Mouse (Mus musculus): Measurements from ENCODE around the gene 9130204L05Rik.

Gene 9130204L05Rik

GRCm38 (mm10) chr3:91090703-91091102 is at the start of gene 9130204L05Rik:
Gene 9130204L05Rik, minus strand, starts transcription at chr3:91090803.
- no peak for DNase-seq (ENCODE audit: low read depth, low spot score)

GRCm38 (mm10) chr3:91108696-91109095 is 18.1 kb upstream of the 9130204L05Rik start:
- DNase-seq (ENCODE audit: low read depth, low spot score) = no peak

GRCm38 (mm10) chr3:91059211-91059610 is 31.4 kb downstream of the 9130204L05Rik start:
- no peak for DNase-seq (ENCODE audit: low read depth, low spot score)

- no peak for DNase-seq (ENCODE audit: low read depth, low spot score)
Measured at GRCm38 (mm10) chr3:91052654-91053053, 37.9 kb downstream of the 9130204L05Rik start.

Data from c-Kit-negative CD71-positive TER-119-positive erythroid progenitor cells, embryonic 14.5 days (primary cell).